Mouse (Mus musculus): ENCODE data around the gene Vmn2r85. TPM values are rescaled to one million over a fixed set of nuclear protein-coding genes. Genes with fewer than 3 reads are reported as not detected.

Vmn2r85 gene
- polyA plus RNA-seq, 1 experiment from 2014 or later, result not detected

DNA sequence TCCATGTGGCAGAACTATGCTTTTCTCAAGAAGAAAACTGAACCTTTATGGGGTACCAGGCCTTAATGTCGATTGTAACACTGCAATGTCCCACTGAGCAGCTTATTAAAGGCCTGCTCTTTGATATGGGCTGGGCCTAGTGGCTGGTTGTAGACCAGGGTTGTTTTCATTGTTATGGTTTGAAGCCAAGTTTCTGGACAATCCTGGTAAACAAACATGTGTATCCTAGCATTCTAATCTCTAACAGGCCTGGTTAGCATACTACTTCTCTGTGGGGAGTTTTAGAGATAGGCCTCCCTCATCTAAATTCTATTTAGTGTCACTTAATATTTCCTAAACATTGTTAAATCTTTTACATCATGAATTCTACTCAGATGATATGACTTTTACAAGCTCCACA, 57.9 kb downstream of the Vmn2r85 start:
- H3K4me1 ChIP-seq, result no peaks in the 10 kb centered on the region
- H3K9me3 ChIP-seq, result no peaks in the 10 kb centered on the region
- H3K4me3 ChIP-seq, result no peak overlapping the region
- H3K27me3 ChIP-seq (ENCODE audit: poor library complexity, severe bottlenecking), result no peaks in the 10 kb centered on the region
- no peak overlapping the region for H3K27ac ChIP-seq
- WGBS, result 69% methylated on average over 1 of the region's 1 CpGs
- no peaks in the 10 kb centered on the region for H3K36me3 ChIP-seq (replicated peaks)
- no peak for DNase-seq (ENCODE audit: extremely low spot score, low spot score)

DNA sequence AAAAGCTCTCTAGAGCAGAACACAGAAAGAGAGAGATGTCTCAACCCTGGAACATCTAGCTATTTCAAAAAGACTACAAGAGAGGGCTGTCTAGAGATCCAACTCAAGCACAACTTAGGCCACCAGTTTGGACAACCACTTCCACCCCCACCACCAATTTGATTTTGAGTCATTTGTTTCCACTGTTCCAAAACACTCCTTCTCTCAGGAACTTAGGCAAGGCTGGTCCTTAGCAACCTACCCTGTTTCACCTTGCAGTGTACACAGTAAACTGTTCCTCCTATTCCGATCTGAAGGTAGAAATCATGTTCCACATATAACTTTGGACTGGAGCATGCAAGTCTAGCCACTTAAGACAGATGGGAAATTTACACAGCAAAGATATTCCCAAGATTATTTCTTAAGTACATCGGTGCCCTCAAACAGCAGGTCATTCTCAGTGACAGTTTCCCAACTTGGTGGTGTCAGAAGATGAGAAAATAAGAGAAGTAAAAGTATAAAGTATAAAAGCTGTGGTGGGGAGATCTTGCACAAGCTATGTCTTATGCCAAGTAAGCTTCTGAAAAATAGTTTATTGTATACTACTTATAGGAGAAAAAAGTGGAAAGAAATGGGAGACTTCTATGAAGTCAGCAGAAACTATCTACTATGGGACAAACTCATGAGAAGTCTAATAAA, 59.4 kb downstream of the Vmn2r85 start:
- WGBS, result 93% methylated on average over 2 of the region's 2 CpGs

GRCm38 (mm10) chr10:130368384-130368783, 61.1 kb downstream of the Vmn2r85 start:
- H3K27me3 ChIP-seq (ENCODE audit: poor library complexity, severe bottlenecking), result no peaks in the 10 kb centered on the region
- no peaks in the 10 kb centered on the region for H3K36me3 ChIP-seq (replicated peaks)
- H3K9me3 ChIP-seq, result no peaks in the 10 kb centered on the region
- no peak overlapping the region for H3K27ac ChIP-seq
- no peak for DNase-seq (ENCODE audit: extremely low spot score, low spot score)
- H3K4me3 ChIP-seq, result no peak overlapping the region
- no peaks in the 10 kb centered on the region for H3K4me1 ChIP-seq

More for the DNA sequence above, 59.4 kb downstream of the Vmn2r85 start:
- no peaks in the 10 kb centered on the region for H3K27me3 ChIP-seq (ENCODE audit: poor library complexity, severe bottlenecking)
- DNase-seq (ENCODE audit: extremely low spot score, low spot score), result no peak
- no peaks in the 10 kb centered on the region for H3K4me1 ChIP-seq
- H3K27ac ChIP-seq, result no peak overlapping the region
- H3K9me3 ChIP-seq, result no peaks in the 10 kb centered on the region
- no peak overlapping the region for H3K4me3 ChIP-seq
- H3K36me3 ChIP-seq (replicated peaks), result no peaks in the 10 kb centered on the region

- H3K9me3 ChIP-seq, result no peaks in the 10 kb centered on the region
- no peak overlapping the region for H3K4me3 ChIP-seq
- H3K36me3 ChIP-seq (replicated peaks), result no peaks in the 10 kb centered on the region
- H3K27me3 ChIP-seq (ENCODE audit: poor library complexity, severe bottlenecking), result no peaks in the 10 kb centered on the region
- H3K27ac ChIP-seq, result no peak overlapping the region
- no peaks in the 10 kb centered on the region for H3K4me1 ChIP-seq
- DNase-seq (ENCODE audit: extremely low spot score, low spot score), result no peak
Observed at GRCm38 (mm10) chr10:130364766-130365165, 64.7 kb downstream of the Vmn2r85 start.

Other genes with a start within 250 kb of the Vmn2r85 start
- gene Olfr826, start 245.5 kb downstream of the Vmn2r85 start, polyA plus RNA-seq (2016; fragmentation: Nextera tagmentation; extraction: Ambion mirVana), result not detected in 2 replicates
- not detected in 2 replicates for gene Olfr827, start 215.3 kb downstream of the Vmn2r85 start, polyA plus RNA-seq (2016; fragmentation: Nextera tagmentation; extraction: Ambion mirVana)
- 2.6 and 3.0 TPM in 2 replicates for gene Neurod4, start 149.5 kb downstream of the Vmn2r85 start, polyA plus RNA-seq (2016; fragmentation: Nextera tagmentation; extraction: Ambion mirVana)
- 0.24 TPM in 1 of 2 replicates, not detected in the other for gene Tespa1, start 106.8 kb downstream of the Vmn2r85 start, polyA plus RNA-seq (2016; fragmentation: Nextera tagmentation; extraction: Ambion mirVana)
- gene Vmn2r84, start 35.4 kb downstream of the Vmn2r85 start, polyA plus RNA-seq (2016; fragmentation: Nextera tagmentation; extraction: Ambion mirVana), result not detected in 2 replicates
- not detected in 2 replicates for gene Vmn2r86, start 26.3 kb upstream of the Vmn2r85 start, polyA plus RNA-seq (2016; fragmentation: Nextera tagmentation; extraction: Ambion mirVana)
- gene Vmn2r87, start 67.7 kb upstream of the Vmn2r85 start, polyA plus RNA-seq (2016; fragmentation: Nextera tagmentation; extraction: Ambion mirVana), result 0.06 and 0.07 TPM in 2 replicates

Measured in forebrain, embryonic 10.5 days (tissue).